Mouse (Mus musculus): ENCODE measurements at regions not wholly inside any gene's neighbourhood (a gene's known extent, or its start where the extent isn't known, plus 50 kb on each side); places are given as distances from the start of the nearest gene placed in this dataset.
"Not testable (repeated sequence)": the region's sequence is repeated elsewhere in the genome, so short reads cannot be mapped to it uniquely, and the experiment has no call there.

- Histone ChIP-seq H3K27me3 (ENCODE audit: insufficient read depth, low read length) (no peaks in the 10 kb centered on the region), H3K4me3 (ENCODE audit: low read depth, low read length) (no peak overlapping the region), H3K9me3 (ENCODE audit: low read length) (no peaks in the 10 kb centered on the region), H3K4me1 (ENCODE audit: insufficient read depth, low read length) (no peaks in the 10 kb centered on the region), H3K36me3 (ENCODE audit: insufficient read depth, low read length) (no peaks in the 10 kb centered on the region), H3K4me2 (ENCODE audit: low read depth, low read length, poor library complexity, severe bottlenecking) (no peak overlapping the region), H3K9ac (replicated peaks; ENCODE audit: low read length, poor library complexity, severe bottlenecking) (no peak overlapping the region), H3K27ac (ENCODE audit: low read depth, low read length) (no peak overlapping the region)
- no peak for TF ChIP-seq CTCF (IDR thresholded peaks at IDR 0.05)
- no peak for DNase-seq (ENCODE audit: low spot score)
- no peak for ATAC-seq (ENCODE audit: low FRiP score)
These were observed 516.0 kb upstream of the Fam241a start for GRCm38 (mm10) chr3:128412157-128412556.

DNA sequence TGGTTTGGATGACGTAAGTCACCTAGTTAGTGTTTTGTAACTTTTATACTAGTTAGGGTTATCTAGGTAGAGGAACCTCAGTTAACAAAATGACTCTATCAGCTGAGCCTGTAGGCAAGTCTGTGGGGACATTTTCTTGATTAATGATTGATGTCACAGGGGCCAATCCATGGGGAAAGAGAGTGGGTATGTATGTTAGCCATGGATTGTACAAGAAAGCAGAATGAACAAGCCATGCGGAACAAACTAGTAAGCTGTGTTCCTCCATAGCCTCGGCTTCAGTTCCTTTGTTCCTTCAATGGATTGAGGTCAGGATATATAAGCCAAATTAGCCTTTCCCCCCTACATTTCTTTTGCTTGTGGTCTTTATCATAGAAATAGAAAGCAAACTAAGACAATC lies 498.7 kb upstream of the Fam241a start:
- H3K36me3 ChIP-seq (ENCODE audit: insufficient read depth, low read length) = no peaks in the 10 kb centered on the region
- H3K4me1 ChIP-seq (ENCODE audit: insufficient read depth, low read length) = no peaks in the 10 kb centered on the region
- no peak overlapping the region for H3K4me3 ChIP-seq (ENCODE audit: low read depth, low read length)
- no peak overlapping the region for H3K9ac ChIP-seq (replicated peaks; ENCODE audit: low read length, poor library complexity, severe bottlenecking)
- 85% methylated on average over 3 of the region's 3 CpGs for WGBS
- no peak for ATAC-seq (ENCODE audit: low FRiP score)
- no peaks in the 10 kb centered on the region for H3K9me3 ChIP-seq (ENCODE audit: low read length)
- TF ChIP-seq CTCF (IDR thresholded peaks at IDR 0.05) = no peak
- H3K27me3 ChIP-seq (ENCODE audit: insufficient read depth, low read length) = no peaks in the 10 kb centered on the region
- no peak overlapping the region for H3K4me2 ChIP-seq (ENCODE audit: low read depth, low read length, poor library complexity, severe bottlenecking)
- no peak for DNase-seq (ENCODE audit: low spot score)
- no peak overlapping the region for H3K27ac ChIP-seq (ENCODE audit: low read depth, low read length)

- TF ChIP-seq CTCF (IDR thresholded peaks at IDR 0.05) = no peak
- ATAC-seq (ENCODE audit: low FRiP score) = no peak
- H3K4me2 ChIP-seq (ENCODE audit: low read depth, low read length, poor library complexity, severe bottlenecking) = no peak overlapping the region
- no peaks in the 10 kb centered on the region for H3K4me1 ChIP-seq (ENCODE audit: insufficient read depth, low read length)
- WGBS = 71% methylated on average over 4 of the region's 4 CpGs
- H3K9ac ChIP-seq (replicated peaks; ENCODE audit: low read length, poor library complexity, severe bottlenecking) = no peak overlapping the region
- H3K27ac ChIP-seq (ENCODE audit: low read depth, low read length) = no peak overlapping the region
- DNase-seq (ENCODE audit: low spot score) = peak; percentile 19
- no peak overlapping the region for H3K4me3 ChIP-seq (ENCODE audit: low read depth, low read length)
- H3K27me3 ChIP-seq (ENCODE audit: insufficient read depth, low read length) = no peaks in the 10 kb centered on the region
- H3K9me3 ChIP-seq (ENCODE audit: low read length) = no peaks in the 10 kb centered on the region
- H3K36me3 ChIP-seq (ENCODE audit: insufficient read depth, low read length) = no peaks in the 10 kb centered on the region
These were observed 484.5 kb upstream of the Fam241a start for GRCm38 (mm10) chr3:128380579-128380978.

DNA sequence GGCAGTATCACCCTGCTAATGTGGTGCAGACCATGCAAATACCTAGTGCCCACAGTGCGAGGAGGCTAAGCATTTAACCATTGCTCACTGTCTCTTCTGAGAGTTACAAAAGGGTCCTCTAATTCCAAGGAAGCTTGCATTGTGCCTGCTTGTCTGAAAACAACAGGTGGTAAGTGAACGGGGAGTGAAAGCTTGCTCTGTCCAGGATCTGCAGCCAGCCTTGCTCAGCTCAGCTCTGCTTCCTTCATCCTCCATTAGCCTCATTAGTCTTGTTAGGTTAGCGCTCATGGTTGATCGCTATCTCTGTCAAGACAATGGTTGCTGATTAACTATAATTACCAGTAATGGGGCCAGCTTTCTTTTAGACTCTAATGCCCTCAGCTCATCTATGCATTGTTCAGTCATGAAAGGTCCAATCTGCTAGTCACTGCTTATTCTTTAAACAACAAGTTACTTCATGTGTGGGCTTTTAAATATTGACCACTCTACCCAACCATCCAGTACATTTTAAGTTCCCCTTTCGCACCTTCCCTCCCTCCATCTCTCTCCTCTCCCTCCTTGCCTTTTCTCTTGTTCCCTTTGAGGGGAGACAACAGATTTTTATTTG lies 473.5 kb upstream of the Fam241a start:
- WGBS = 20% methylated on average over 5 of the region's 5 CpGs
- peak; percentile 1 for DNase-seq (ENCODE audit: low spot score)

DNA sequence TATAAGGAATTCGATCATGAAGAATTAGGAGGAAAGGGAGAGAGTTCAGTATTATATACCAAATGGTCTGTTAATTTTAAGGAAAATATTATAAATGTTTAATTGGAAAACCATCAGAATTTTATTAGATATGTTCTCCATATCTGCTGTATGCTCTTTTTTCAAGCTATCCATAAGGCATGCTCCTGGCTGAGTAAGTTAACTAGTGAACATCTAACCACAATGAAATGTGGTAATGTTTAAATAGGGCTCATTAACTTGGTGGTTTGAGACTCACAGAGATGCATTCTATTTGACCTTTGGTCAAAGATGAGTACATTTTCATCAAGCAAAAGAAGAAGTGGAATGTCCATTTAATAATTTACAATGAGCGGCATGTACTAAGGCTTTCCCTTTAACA lies 466.2 kb upstream of the Fam241a start:
- Histone ChIP-seq H3K27ac (ENCODE audit: low read depth, low read length) (no peak overlapping the region), H3K9ac (replicated peaks; ENCODE audit: low read length, poor library complexity, severe bottlenecking) (no peak overlapping the region), H3K36me3 (ENCODE audit: insufficient read depth, low read length) (no peaks in the 10 kb centered on the region), H3K4me3 (ENCODE audit: low read depth, low read length) (no peak overlapping the region), H3K27me3 (ENCODE audit: insufficient read depth, low read length) (no peaks in the 10 kb centered on the region), H3K4me2 (ENCODE audit: low read depth, low read length, poor library complexity, severe bottlenecking) (no peak overlapping the region), H3K9me3 (ENCODE audit: low read length) (no peaks in the 10 kb centered on the region), H3K4me1 (ENCODE audit: insufficient read depth, low read length) (no peaks in the 10 kb centered on the region)
- ATAC-seq (ENCODE audit: low FRiP score) = no peak
- no peak for DNase-seq (ENCODE audit: low spot score)
- TF ChIP-seq CTCF (IDR thresholded peaks at IDR 0.05) = no peak
- WGBS = 91% methylated on average over 2 of the region's 2 CpGs

More for the DNA sequence above, 473.5 kb upstream of the Fam241a start:
- Histone ChIP-seq H3K27ac (ENCODE audit: low read depth, low read length) (no peak overlapping the region), H3K27me3 (ENCODE audit: insufficient read depth, low read length) (no peaks in the 10 kb centered on the region), H3K4me3 (ENCODE audit: low read depth, low read length) (no peak overlapping the region), H3K4me2 (ENCODE audit: low read depth, low read length, poor library complexity, severe bottlenecking) (no peak overlapping the region), H3K9me3 (ENCODE audit: low read length) (no peaks in the 10 kb centered on the region), H3K9ac (replicated peaks; ENCODE audit: low read length, poor library complexity, severe bottlenecking) (no peak overlapping the region), H3K36me3 (ENCODE audit: insufficient read depth, low read length) (no peaks in the 10 kb centered on the region), H3K4me1 (ENCODE audit: insufficient read depth, low read length) (no peaks in the 10 kb centered on the region)
- ATAC-seq (ENCODE audit: low FRiP score) = no peak; the same call in 1 of the 2 replicates
- no peak for TF ChIP-seq CTCF (IDR thresholded peaks at IDR 0.05)

DNA sequence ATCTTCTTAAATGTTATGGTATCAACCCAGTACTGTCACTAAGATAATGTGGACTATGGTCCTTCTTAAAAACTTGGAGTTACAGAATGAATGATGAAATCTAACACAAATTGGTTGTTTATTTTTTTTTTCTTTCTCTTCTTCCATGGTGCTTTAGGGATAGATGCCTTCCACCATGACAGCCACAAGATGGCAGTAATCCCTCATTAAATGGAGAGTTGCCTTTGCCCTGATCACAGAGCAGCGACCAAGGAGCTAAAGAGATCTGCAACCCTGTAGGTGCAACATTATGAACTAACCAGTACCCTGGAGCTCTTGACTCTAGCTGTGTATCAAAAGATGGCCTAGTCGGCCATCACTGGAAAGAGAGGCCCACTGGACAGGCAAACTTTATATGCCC lies 453.0 kb upstream of the Fam241a start:
- H3K4me2 ChIP-seq (ENCODE audit: low read depth, low read length, poor library complexity, severe bottlenecking); H3K36me3 ChIP-seq (ENCODE audit: insufficient read depth, low read length); H3K4me1 ChIP-seq (ENCODE audit: insufficient read depth, low read length); H3K27me3 ChIP-seq (ENCODE audit: insufficient read depth, low read length); H3K9me3 ChIP-seq (ENCODE audit: low read length); H3K4me3 ChIP-seq (ENCODE audit: low read depth, low read length); ATAC-seq (ENCODE audit: low FRiP score); H3K9ac ChIP-seq (replicated peaks; ENCODE audit: low read length, poor library complexity, severe bottlenecking); H3K27ac ChIP-seq (ENCODE audit: low read depth, low read length): not testable (repeated sequence)
- TF ChIP-seq CTCF (IDR thresholded peaks at IDR 0.05) = peak; percentile 91
- DNase-seq (ENCODE audit: low spot score) = peak; percentile 87
- 2% methylated on average over 2 of the region's 2 CpGs for WGBS
